Mouse (Mus musculus): ENCODE results near the gene Defb20. TPM values are rescaled to one million over a fixed set of nuclear protein-coding genes. Genes with fewer than 3 reads are reported as not detected.
"Not testable (repeated sequence)": the region's sequence is repeated elsewhere in the genome, so short reads cannot be mapped to it uniquely, and the experiment has no call there.

Gene Defb20
- polyA plus RNA-seq (2014; fragmentation: Nextera tagmentation; extraction: Ambion mirVana): not detected in 2 replicates

DNA sequence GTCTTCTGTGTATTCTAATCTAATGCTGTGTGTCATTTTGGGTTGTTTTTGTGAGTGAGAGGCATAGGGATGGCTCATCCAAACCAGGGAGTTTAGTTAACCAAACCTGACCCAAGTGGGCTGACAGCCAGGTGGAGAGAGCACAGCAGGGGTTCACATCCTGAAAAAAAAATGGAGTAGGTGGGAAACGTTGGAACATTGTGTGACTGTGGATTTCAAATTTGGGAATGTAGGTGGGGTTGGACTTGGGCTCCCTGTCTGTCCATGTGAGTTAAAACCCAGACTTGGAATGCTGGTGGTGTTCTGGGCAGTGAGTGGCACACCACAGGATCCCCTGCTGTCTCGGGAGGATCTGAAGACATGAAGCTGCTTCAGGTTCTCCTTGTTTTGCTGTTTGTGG is at the start of gene Defb20:
Defb20 (plus strand) TSS at position 301 of the 400 bp plus-strand sequence.
- Histone ChIP-seq H3K4me1 (replicated peaks; ENCODE audit: control insufficient read depth, insufficient read depth, low read length) (no peaks in the 10 kb centered on the region), H3K9me3 (ENCODE audit: control insufficient read depth, low read length) (no peaks in the 10 kb centered on the region), H3K36me3 (ENCODE audit: control insufficient read depth, insufficient read depth, low read length) (no peaks in the 10 kb centered on the region), H3K4me2 (replicated peaks; ENCODE audit: low read depth, low read length) (no peak within 1 kb of the TSS), H3K9ac (ENCODE audit: low read depth, low read length) (no peak within 1 kb of the TSS), H3K27me3 (ENCODE audit: control insufficient read depth, insufficient read depth, low read length) (no peaks in the 10 kb centered on the region), H3K27ac (ENCODE audit: low read depth, low read length) (no peak within 1 kb of the TSS), H3K4me3 (ENCODE audit: low read depth, low read length) (no peak within 1 kb of the TSS)
- DNase-seq (ENCODE audit: low spot score): no peak
- 71% methylated on average over 2 of the region's 2 CpGs for WGBS
- no peak for ATAC-seq (ENCODE audit: low FRiP score)

DNA sequence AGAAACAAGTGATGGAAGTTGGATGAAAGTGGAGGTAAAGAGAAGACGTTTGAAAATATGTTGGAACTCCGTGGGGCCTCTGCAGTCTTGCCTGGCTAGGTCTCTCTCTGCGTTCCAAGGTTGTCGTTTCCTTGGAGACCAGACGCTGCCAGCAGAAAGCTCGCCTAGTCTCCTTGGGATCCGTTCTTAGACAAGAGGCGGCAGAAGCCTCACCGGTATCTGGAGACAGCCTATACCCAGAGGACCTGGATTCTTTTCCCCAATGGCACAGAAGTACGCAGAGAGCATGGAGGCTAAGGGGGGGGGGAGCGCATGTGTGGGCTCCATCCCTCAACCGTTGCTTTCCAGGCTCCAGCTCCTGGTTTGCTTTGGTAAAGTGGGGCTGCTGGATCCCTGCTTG is 49.4 kb upstream of the Defb20 start:
- H3K27ac ChIP-seq (ENCODE audit: low read depth, low read length): no peak overlapping the region
- H3K4me3 ChIP-seq (ENCODE audit: low read depth, low read length): no peak overlapping the region
- H3K36me3 ChIP-seq (ENCODE audit: control insufficient read depth, insufficient read depth, low read length): no peaks in the 10 kb centered on the region
- H3K4me2 ChIP-seq (replicated peaks; ENCODE audit: low read depth, low read length): no peak overlapping the region
- H3K9me3 ChIP-seq (ENCODE audit: control insufficient read depth, low read length): no peaks in the 10 kb centered on the region
- H3K9ac ChIP-seq (ENCODE audit: low read depth, low read length): no peak overlapping the region
- WGBS: 3% methylated on average over 11 of the region's 12 CpGs
- H3K4me1 ChIP-seq (replicated peaks; ENCODE audit: control insufficient read depth, insufficient read depth, low read length): no peaks in the 10 kb centered on the region
- ATAC-seq (ENCODE audit: low FRiP score) (no peak), DNase-seq (ENCODE audit: low spot score) (no peak)
- no peaks in the 10 kb centered on the region for H3K27me3 ChIP-seq (ENCODE audit: control insufficient read depth, insufficient read depth, low read length)

DNA sequence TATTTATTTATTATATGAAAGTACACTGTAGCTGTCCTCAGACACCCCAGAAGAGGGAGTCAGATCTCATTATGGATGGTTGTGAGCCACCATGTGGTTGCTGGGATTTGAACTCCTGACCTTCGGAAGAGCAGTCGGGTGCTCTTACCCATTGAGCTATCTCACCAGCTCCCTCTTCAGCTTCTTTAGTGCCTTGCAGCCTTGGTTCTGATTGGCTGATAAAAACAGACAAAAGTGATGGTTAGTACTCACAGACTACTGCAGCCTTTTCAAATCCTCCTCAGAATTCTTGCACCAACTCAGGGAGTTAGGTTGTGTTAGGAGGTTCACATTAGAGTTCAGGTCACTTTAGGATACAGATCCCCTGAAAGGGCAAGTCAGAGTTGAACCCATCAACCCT is 48.4 kb upstream of the Defb20 start:
- 79% methylated on average over 2 of the region's 2 CpGs for WGBS

DNA sequence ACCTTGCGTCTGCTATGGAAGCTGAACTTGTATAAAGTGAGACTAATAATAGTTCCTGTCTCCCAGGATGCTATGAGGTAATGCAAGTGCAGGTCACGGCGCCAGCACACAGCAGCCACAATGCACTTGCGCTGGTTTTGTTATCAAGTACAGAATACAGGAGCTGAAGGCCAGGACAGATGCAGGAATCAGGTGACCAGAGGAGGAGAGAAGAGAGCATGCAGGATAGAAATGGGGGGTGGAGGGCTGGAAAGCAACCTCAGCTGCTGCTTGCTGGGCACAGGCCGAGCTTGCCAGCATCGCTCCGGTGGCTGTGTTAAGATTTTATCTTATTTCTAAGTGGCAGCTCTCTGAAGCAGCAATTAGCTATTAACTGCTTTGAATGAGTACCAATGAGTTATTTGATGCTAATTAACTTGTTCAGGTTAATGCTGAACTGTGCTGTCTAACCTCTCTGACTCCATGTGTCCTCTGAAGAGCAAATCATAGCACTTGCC is 40.4 kb upstream of the Defb20 start:
- H3K4me3 ChIP-seq (ENCODE audit: low read depth, low read length): no peak overlapping the region
- 81% methylated on average over 7 of the region's 7 CpGs for WGBS
- no peaks in the 10 kb centered on the region for H3K9me3 ChIP-seq (ENCODE audit: control insufficient read depth, low read length)
- no peak overlapping the region for H3K9ac ChIP-seq (ENCODE audit: low read depth, low read length)
- no peak overlapping the region for H3K27ac ChIP-seq (ENCODE audit: low read depth, low read length)
- no peak for ATAC-seq (ENCODE audit: low FRiP score)
- H3K4me2 ChIP-seq (replicated peaks; ENCODE audit: low read depth, low read length): no peak overlapping the region
- H3K36me3 ChIP-seq (ENCODE audit: control insufficient read depth, insufficient read depth, low read length): no peaks in the 10 kb centered on the region
- no peaks in the 10 kb centered on the region for H3K4me1 ChIP-seq (replicated peaks; ENCODE audit: control insufficient read depth, insufficient read depth, low read length)
- no peaks in the 10 kb centered on the region for H3K27me3 ChIP-seq (ENCODE audit: control insufficient read depth, insufficient read depth, low read length)
- no peak for DNase-seq (ENCODE audit: low spot score)

More for the DNA sequence above, 48.4 kb upstream of the Defb20 start:
- DNase-seq (ENCODE audit: low spot score); H3K9me3 ChIP-seq (ENCODE audit: control insufficient read depth, low read length); H3K9ac ChIP-seq (ENCODE audit: low read depth, low read length); H3K27me3 ChIP-seq (ENCODE audit: control insufficient read depth, insufficient read depth, low read length); H3K4me1 ChIP-seq (replicated peaks; ENCODE audit: control insufficient read depth, insufficient read depth, low read length); H3K36me3 ChIP-seq (ENCODE audit: control insufficient read depth, insufficient read depth, low read length); H3K27ac ChIP-seq (ENCODE audit: low read depth, low read length); H3K4me2 ChIP-seq (replicated peaks; ENCODE audit: low read depth, low read length); H3K4me3 ChIP-seq (ENCODE audit: low read depth, low read length); ATAC-seq (ENCODE audit: low FRiP score): not testable (repeated sequence)

DNA sequence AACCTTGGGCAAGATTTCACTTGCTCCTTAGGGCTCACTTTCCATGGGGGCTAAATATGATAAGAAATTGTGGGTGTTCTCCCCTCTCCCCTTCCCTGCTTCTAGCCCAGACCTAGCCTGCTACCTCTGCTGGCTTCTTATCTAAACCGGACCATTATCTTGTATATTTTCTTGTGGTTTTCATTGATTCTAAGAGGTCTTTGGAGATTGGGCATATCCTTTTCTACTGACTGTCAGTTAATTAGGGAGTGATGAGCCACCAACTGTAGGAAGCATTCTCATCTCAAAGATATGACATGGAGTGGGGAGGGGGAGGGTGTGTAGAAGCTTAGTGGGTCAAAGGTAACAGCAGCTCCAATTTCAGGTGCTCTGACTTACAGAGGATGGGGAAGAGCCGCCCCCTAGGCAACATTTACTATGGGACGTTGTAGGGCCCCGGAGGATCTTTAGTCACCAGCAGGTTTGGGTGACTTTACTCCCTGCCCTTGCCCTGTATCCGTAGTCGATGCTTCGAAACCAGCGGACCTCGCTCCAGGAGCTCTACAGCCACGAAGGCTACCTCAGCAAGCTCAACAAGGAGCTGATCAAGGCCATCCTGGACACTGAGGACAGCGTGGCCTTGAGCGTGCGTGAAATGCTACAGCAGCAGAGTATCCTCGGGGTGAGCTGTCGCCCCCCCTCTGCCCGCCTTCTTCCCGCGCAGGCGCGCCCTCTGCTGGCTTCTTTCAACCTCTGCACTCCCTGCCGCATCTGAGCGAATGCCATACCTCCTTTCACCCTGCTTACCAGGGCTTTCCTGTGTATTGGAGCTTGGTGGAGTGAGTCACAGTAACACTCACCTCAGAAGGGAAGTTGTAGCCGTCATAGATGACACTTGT is 39.6 kb upstream of the Defb20 start:
- 3% methylated on average over 23 of the region's 23 CpGs for WGBS
- Histone ChIP-seq H3K27me3 (ENCODE audit: control insufficient read depth, insufficient read depth, low read length) (no peaks in the 10 kb centered on the region), H3K36me3 (ENCODE audit: control insufficient read depth, insufficient read depth, low read length) (no peaks in the 10 kb centered on the region), H3K4me1 (replicated peaks; ENCODE audit: control insufficient read depth, insufficient read depth, low read length) (no peaks in the 10 kb centered on the region), H3K9ac (ENCODE audit: low read depth, low read length) (peak overlapping the region; percentile 46; the same call in 1 of the 2 replicates), H3K4me2 (replicated peaks; ENCODE audit: low read depth, low read length) (peak overlapping the region; percentile 44), H3K4me3 (ENCODE audit: low read depth, low read length) (peak overlapping the region; percentile 20; the same call in 1 of the 2 replicates), H3K27ac (ENCODE audit: low read depth, low read length) (no peak overlapping the region), H3K9me3 (ENCODE audit: control insufficient read depth, low read length) (no peaks in the 10 kb centered on the region)
- ATAC-seq (ENCODE audit: low FRiP score) (peak; percentile 75), DNase-seq (ENCODE audit: low spot score) (peak; percentile 94)

DNA sequence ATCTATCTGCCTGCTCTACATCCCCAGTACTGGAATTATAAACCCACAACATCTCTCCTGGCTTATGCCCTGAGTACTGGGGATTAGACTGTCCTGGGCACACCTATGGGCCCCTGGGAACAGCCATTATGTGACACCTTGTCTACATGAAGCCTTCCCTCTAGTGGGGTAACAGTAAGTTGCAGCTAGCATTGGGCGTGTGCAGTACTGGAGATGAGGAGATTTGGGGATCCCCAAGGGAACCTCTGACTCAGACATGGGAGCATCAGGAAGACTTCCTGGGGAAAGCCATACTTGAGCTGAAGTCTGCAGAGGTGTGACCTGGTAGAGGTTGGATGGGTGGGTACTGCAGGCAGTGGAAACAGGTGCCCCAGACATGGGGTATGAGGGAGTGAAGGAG is 37.9 kb upstream of the Defb20 start:
- no peak overlapping the region for H3K27ac ChIP-seq (ENCODE audit: low read depth, low read length)
- DNase-seq (ENCODE audit: low spot score): no peak
- WGBS: 74% methylated on average over 1 of the region's 1 CpGs
- no peak overlapping the region for H3K9ac ChIP-seq (ENCODE audit: low read depth, low read length)
- H3K36me3 ChIP-seq (ENCODE audit: control insufficient read depth, insufficient read depth, low read length): no peaks in the 10 kb centered on the region
- H3K4me1 ChIP-seq (replicated peaks; ENCODE audit: control insufficient read depth, insufficient read depth, low read length): no peaks in the 10 kb centered on the region
- no peaks in the 10 kb centered on the region for H3K9me3 ChIP-seq (ENCODE audit: control insufficient read depth, low read length)
- H3K4me3 ChIP-seq (ENCODE audit: low read depth, low read length): no peak overlapping the region
- H3K4me2 ChIP-seq (replicated peaks; ENCODE audit: low read depth, low read length): no peak overlapping the region
- ATAC-seq (ENCODE audit: low FRiP score): no peak
- H3K27me3 ChIP-seq (ENCODE audit: control insufficient read depth, insufficient read depth, low read length): no peaks in the 10 kb centered on the region

DNA sequence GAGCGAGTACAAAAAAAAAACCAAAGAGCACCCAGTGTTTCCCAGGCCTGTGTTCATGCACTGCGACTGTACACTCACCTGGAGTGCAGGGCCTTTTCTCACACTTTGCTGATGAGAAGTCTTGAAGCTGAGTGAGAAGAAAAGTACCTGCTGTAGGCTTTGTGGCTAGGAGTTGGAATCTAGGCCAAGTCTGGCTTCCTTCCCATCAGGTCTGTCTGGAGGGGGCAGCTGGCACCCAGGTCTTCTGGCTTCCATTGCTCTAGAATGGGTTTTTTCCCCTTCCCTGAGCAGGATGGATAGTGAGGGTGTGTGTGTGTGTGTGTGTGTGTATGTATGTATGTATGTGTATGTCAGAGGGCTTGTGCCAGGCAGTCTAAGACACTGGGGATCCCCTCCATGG is 37.0 kb upstream of the Defb20 start:
- H3K36me3 ChIP-seq (ENCODE audit: control insufficient read depth, insufficient read depth, low read length): no peaks in the 10 kb centered on the region
- WGBS: 94% methylated on average over 2 of the region's 2 CpGs

DNA sequence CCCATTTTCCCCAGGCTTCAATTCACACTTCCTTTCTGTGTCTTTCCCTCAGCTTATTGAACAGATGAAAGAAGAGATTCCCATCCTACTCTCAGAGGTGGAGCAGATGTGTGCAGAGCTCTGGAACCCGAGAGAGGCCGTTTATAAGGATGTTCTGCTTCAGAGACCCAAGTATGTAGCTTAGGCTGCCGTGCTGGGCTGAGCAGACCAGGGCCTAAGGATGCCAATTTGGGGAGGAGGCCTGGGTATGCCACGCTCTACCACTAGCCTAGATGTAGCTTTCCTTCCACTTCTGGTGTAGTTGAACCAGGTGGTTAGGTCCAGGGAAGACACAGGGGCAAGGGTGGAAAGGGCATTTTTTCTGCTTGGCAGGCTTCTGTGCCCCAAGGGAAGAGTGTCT is 34.5 kb upstream of the Defb20 start:
- Histone ChIP-seq H3K27ac (ENCODE audit: low read depth, low read length) (no peak overlapping the region), H3K27me3 (ENCODE audit: control insufficient read depth, insufficient read depth, low read length) (no peaks in the 10 kb centered on the region), H3K4me3 (ENCODE audit: low read depth, low read length) (no peak overlapping the region), H3K4me2 (replicated peaks; ENCODE audit: low read depth, low read length) (no peak overlapping the region), H3K9ac (ENCODE audit: low read depth, low read length) (no peak overlapping the region), H3K36me3 (ENCODE audit: control insufficient read depth, insufficient read depth, low read length) (no peaks in the 10 kb centered on the region), H3K4me1 (replicated peaks; ENCODE audit: control insufficient read depth, insufficient read depth, low read length) (no peaks in the 10 kb centered on the region), H3K9me3 (ENCODE audit: control insufficient read depth, low read length) (no peaks in the 10 kb centered on the region)
- WGBS: 75% methylated on average over 4 of the region's 4 CpGs
- DNase-seq (ENCODE audit: low spot score) (no peak), ATAC-seq (ENCODE audit: low FRiP score) (no peak)

More for the DNA sequence above, 37.0 kb upstream of the Defb20 start:
- Histone ChIP-seq H3K9ac (ENCODE audit: low read depth, low read length) (no peak overlapping the region), H3K9me3 (ENCODE audit: control insufficient read depth, low read length) (no peaks in the 10 kb centered on the region), H3K4me3 (ENCODE audit: low read depth, low read length) (no peak overlapping the region), H3K4me1 (replicated peaks; ENCODE audit: control insufficient read depth, insufficient read depth, low read length) (no peaks in the 10 kb centered on the region), H3K27ac (ENCODE audit: low read depth, low read length) (no peak overlapping the region), H3K27me3 (ENCODE audit: control insufficient read depth, insufficient read depth, low read length) (no peaks in the 10 kb centered on the region), H3K4me2 (replicated peaks; ENCODE audit: low read depth, low read length) (no peak overlapping the region)
- ATAC-seq (ENCODE audit: low FRiP score) (no peak), DNase-seq (ENCODE audit: low spot score) (no peak)

DNA sequence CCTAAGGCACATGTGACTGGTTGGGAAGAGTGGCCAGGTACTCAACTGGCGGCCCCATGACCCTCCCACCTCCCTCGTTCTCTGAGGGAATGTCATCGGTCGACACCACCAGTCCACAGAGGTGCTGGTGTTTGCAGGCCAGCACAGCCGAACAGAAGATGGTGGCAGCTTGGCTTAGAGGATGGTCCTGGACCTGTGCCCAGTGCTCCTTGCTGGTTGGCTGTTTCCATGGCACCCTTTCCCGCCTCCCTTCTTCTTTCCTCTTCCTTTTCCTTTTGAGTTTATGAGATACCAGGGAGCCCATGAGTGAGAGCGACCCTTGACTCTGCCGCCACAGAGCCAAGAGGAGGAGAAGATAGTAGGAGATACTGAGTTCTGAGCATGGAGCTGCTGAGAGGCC is 33.6 kb upstream of the Defb20 start:
- Histone ChIP-seq H3K27me3 (ENCODE audit: control insufficient read depth, insufficient read depth, low read length) (no peaks in the 10 kb centered on the region), H3K27ac (ENCODE audit: low read depth, low read length) (no peak overlapping the region), H3K4me3 (ENCODE audit: low read depth, low read length) (no peak overlapping the region), H3K36me3 (ENCODE audit: control insufficient read depth, insufficient read depth, low read length) (no peaks in the 10 kb centered on the region), H3K9me3 (ENCODE audit: control insufficient read depth, low read length) (no peaks in the 10 kb centered on the region), H3K4me2 (replicated peaks; ENCODE audit: low read depth, low read length) (no peak overlapping the region), H3K9ac (ENCODE audit: low read depth, low read length) (no peak overlapping the region), H3K4me1 (replicated peaks; ENCODE audit: control insufficient read depth, insufficient read depth, low read length) (no peaks in the 10 kb centered on the region)
- no peak for ATAC-seq (ENCODE audit: low FRiP score)
- DNase-seq (ENCODE audit: low spot score): no peak
- 86% methylated on average over 8 of the region's 8 CpGs for WGBS

Data from hindbrain, embryonic 11.5 days (tissue).